Mouse (Mus musculus) ovary, postnatal 10 days (tissue): ENCODE data around the gene Wdr93.

ENCODE experiments used
- DNase-seq: peaks from one replicate; pipeline ENCODE4 v3.0.0; 2022; ENCODE audit warnings: low spot score

Wdr93 gene

GRCm38 (mm10) chr7:79801391-79801790 is 58.4 kb downstream of the Wdr93 start:
- DNase-seq = no peak

DNA sequence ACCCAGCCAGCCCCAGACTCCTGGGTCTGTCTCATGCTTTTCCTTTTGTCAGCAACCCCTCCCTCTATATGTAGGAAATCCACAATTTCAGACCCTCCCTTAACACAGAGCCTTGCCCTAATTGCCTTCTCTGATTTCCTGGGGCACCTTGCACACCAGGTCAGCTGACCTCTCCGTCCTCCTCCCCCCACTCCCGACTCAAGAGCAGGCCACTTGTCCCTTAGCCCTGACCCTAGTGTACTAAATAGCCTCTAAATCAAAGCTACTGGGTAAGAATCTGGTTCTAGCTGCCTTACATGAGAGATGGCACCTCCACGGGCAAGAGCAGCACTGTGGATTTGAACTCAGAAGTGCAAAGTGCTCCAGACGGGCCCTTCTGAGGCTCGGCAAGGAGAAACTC is 59.1 kb downstream of the Wdr93 start:
- DNase-seq = no peak

GRCm38 (mm10) chr7:79803887-79804286 is 60.9 kb downstream of the Wdr93 start:
- DNase-seq = no peak

DNA sequence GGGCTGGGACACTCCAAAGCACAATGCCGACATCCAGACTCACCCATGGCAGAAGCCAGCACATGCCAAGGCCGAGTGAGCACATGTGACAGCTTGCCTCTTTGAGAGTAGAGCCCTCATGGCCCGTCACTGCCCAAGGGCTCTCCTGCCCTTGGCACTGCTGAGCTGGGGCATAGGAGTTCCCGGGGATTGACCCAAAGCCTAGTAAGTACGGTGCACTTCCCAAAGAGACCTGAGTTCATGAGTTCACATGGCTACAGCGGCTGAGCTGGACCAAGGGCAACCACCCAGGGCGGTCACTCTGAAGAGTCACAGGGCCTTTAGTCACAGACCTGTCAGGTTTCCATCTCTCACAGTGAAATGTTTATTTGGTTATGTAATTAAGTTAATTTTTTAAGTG is 65.6 kb downstream of the Wdr93 start:
- DNase-seq = no peak

- peak; percentile 56 for DNase-seq
Measured at GRCm38 (mm10) chr7:79810611-79811506, 67.9 kb downstream of the Wdr93 start, which contains the start of gene Mesp2. Gene Mesp2 (plus strand): TSS chr7:79810727.

DNA sequence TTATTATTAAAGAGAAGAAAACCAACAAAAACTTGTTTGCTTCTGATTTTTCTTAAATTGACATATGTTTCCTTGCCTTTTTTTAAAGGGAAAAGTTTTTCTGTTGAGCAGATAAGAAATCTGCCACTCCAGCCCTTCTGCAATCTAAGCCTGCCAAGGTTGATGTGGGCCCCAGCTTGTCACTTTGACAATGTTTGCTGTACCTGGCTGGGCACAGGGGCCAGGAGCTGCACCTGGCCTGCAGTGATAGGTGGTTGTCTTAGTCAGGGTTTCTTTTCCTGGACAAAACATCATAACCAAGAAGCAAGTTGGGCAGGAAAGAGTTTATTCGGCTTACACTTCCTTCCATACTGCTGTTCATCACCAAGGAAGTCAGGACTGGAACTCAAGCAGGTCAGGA is 70.4 kb downstream of the Wdr93 start:
- DNase-seq = no peak

DNA sequence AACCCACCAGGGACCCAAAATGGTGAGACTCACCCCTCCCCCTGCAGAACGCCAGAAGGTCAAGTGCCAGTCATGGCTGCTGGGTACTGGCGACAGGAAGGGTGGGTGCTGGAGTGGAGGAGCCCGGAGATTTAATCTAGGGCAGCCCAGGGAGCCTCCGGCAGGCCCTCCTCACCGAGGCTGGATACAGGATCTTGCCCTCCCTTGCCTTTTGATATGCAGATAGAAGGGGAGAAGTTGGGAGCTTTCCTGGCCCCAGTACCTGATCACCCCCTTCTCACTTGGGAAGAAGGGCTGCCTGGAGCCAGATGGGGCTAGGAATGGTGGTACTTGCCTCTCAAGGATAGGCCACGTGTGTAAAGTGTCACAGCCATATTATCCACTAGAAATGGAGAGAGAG is 75.4 kb downstream of the Wdr93 start:
- DNase-seq = no peak

- DNase-seq = no peak
Measured at GRCm38 (mm10) chr7:79819515-79819914, 76.6 kb downstream of the Wdr93 start.

DNA sequence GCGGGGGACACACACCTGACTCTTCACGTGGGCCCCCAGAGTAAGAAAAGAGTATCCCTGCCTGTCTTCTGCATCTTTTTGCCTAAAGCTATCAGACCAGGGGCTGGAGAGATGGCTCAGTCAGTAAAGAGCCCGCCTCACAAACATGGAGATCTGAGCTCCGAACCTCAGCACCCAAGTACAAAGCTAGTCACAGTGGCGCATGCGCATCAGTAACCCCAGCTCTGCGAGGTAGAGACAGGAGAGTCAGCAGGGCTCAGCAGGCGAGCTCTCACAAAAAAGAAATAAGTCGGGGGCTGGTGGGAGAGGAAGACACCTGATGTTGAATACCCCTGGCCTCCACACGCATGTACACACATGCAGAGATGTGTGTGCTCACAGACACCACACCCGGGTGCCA is 77.0 kb downstream of the Wdr93 start:
- no peak for DNase-seq

DNA sequence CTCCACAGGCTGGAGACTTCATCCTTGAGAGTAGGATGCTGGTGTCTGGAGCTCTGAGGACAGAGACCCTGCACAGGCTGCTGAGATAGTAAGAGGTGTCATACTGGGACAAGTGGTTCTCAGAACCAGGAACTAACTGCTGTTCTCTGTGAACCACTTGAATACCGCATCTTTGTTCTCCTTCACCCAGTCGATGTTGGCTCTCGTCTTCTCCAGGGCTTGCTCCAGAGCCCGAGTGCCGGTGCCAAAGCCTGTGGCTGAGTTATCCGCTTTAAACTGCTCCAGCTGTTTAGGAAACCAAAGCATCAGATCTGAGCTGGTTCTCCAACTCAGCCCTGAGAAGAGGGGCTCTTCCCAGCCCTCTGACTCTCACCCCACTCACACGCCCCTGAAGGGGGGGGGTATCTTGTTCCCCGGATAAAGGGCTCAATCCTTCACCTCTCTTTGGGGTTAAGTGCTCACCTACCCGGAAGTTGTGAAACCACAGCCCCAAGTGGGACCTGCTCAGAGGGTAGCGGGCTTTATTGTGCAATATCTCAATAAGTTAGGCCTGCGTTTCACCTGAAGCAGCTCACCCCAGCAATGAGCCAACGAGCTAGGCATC is 79.2 kb downstream of the Wdr93 start:
- DNase-seq = no peak

- no peak for DNase-seq
Measured at GRCm38 (mm10) chr7:79828341-79828740, 85.4 kb downstream of the Wdr93 start.

- no peak for DNase-seq
Measured at GRCm38 (mm10) chr7:79831145-79831544, 88.2 kb downstream of the Wdr93 start.

DNA sequence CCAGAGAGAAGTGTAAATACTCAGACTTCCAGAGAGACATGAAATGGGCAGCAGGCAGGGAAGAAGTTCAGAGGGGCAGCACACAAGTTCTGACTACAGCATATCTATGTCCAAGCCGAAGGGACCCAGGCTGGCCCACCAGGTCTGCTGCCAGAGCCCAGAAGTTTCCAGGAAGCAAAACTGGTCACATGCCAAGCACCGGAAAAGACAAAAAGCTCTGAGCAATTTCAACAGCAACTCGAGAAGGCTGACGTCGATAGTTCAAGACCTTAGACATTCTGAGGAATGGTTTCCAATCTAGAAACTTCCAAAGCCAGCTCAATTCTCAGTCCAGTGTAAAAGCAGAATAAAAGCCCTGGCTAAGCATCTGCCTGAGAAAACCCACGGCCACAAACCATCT is 88.6 kb downstream of the Wdr93 start:
- DNase-seq = no peak

DNA sequence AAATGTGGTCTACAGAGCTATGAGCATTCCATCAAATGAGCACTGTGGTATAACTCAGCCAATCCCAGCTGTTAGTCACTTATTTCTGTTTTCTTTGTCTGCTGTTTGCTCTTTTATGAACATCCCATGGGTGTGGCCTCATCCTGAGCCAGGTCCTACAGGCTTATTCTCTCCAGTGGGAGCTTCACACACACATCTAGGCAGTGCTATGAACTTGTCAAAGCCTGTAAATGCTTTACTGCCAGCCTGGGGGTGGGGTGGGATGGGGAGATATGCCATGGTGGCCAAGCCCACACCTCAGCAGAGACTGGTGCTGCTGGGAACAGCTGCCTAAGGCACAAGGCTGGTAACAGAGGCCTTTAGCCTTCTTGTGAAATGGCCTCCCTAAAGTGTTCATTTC is 90.0 kb downstream of the Wdr93 start:
- DNase-seq = no peak

- DNase-seq = no peak
Measured at GRCm38 (mm10) chr7:79835196-79835595, 92.2 kb downstream of the Wdr93 start.
